ENCODE assay signal across 8 mouse cellular contexts in the genomic region with DNA sequence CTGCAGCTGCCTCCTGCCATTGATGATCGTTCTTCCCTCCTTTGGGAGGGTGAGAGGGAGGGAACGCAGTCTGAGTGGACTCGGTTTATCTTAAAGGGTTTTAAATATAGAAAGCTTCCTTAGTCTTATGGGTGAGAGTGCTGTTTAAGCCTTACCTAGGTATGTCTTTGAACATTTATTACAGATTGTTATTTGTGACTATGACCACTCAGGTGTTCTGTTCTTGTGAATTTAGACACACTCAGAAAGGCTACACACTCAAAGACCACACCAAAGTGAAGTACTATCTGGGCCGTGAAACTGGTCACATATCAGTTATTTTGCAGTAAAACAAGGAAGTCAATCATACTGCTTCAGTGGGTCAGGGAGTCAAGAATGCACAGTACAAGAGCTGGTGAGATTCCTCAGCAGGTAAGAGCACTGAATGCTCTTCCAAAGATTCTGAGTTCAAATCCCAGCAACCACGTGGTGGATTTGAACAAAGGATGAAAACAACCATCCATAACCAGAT. TPM values are rescaled to one million over a fixed set of nuclear protein-coding genes. Genes with fewer than 3 reads are reported as not detected.
DNase-seq lines count a peak whose midpoint lies in the region; ATAC-seq and TF ChIP-seq lines count a peak whose summit lies in the region.

No protein-coding gene starts in this region.

- H3K9me3 ChIP-seq in forebrain, postnatal 0 days (ENCODE audit: low read length) = no peaks in the 10 kb centered on the region
- no peaks in the 10 kb centered on the region for H3K9me3 ChIP-seq in limb, embryonic 10.5 days (replicated peaks)
- no peaks in the 10 kb centered on the region for H3K9me3 ChIP-seq in midbrain, embryonic 11.5 days (ENCODE audit: control insufficient read depth, low read length)

- TF ChIP-seq CTCF in cerebellum, adult 2 months (IDR thresholded peaks at IDR 0.05; ENCODE audit: borderline replicate concordance, insufficient read depth, low read depth, low read length) = no peak
- 0 out of 2 replicates have a peak, but pooled peaks have one; percentile 11 for TF ChIP-seq CTCF in forebrain, postnatal 0 days (IDR thresholded peaks at IDR 0.05; ENCODE audit: low read depth)

- H3K27ac ChIP-seq in cerebellum, adult 2 months (ENCODE audit: insufficient read depth, low read length) = no peak overlapping the region; the same call in 1 of the 2 replicates
- H3K27ac ChIP-seq in forebrain, postnatal 0 days (ENCODE audit: low read depth, low read length) = 0 out of 2 replicates have a peak overlapping the region, but pooled peaks have one; percentile 42
- no peak overlapping the region for H3K27ac ChIP-seq in limb, embryonic 10.5 days
- H3K27ac ChIP-seq in midbrain, embryonic 11.5 days (ENCODE audit: low read depth, low read length) = no peak overlapping the region

- H3K36me3 ChIP-seq in forebrain, postnatal 0 days (ENCODE audit: insufficient read depth) = no peaks in the 10 kb centered on the region
- no peaks in the 10 kb centered on the region for H3K36me3 ChIP-seq in limb, embryonic 10.5 days
- no peaks in the 10 kb centered on the region for H3K36me3 ChIP-seq in midbrain, embryonic 11.5 days (ENCODE audit: control insufficient read depth, insufficient read depth, low read length)

- H3K4me2 ChIP-seq in forebrain, postnatal 0 days (ENCODE audit: low read depth) = no peak overlapping the region
- no peak overlapping the region for H3K4me2 ChIP-seq in midbrain, embryonic 11.5 days

- no peak overlapping the region for H3K4me3 ChIP-seq in cerebellum, adult 2 months (replicated peaks; ENCODE audit: insufficient read depth, low read depth, low read length)
- H3K4me3 ChIP-seq in forebrain, postnatal 0 days (ENCODE audit: low read depth, low read length) = no peak overlapping the region
- H3K4me3 ChIP-seq in limb, embryonic 10.5 days = no peak overlapping the region
- no peak overlapping the region for H3K4me3 ChIP-seq in midbrain, embryonic 11.5 days (ENCODE audit: low read depth, low read length)

- no peak for ATAC-seq in forebrain, postnatal 0 days
- ATAC-seq in midbrain, embryonic 11.5 days (ENCODE audit: low FRiP score) = no peak

- H3K9ac ChIP-seq in forebrain, postnatal 0 days = no peak overlapping the region
- no peak overlapping the region for H3K9ac ChIP-seq in midbrain, embryonic 11.5 days (ENCODE audit: low read length)

- no peak for TF ChIP-seq POLR2A in cerebellum, adult 2 months (IDR thresholded peaks at IDR 0.05; ENCODE audit: borderline replicate concordance, insufficient read depth, low read length)

- DNase-seq in gastrocnemius, adult 18-20 months (ENCODE audit: low spot score) = peak; percentile 66
- no peak for DNase-seq in gastrocnemius, postnatal 4 days (ENCODE audit: low spot score in 2 of 2)
- DNase-seq in cerebellum, adult 2 months = peak; percentile 42 to 76
- peak; percentile 84 for DNase-seq in forebrain, postnatal 0 days
- peak; percentile 97 for DNase-seq in hindlimb bud, embryonic 11.5 days (ENCODE audit: extremely low spot score, low read depth, low spot score)
- peak; percentile 61 for DNase-seq in limb, embryonic 10.5 days (ENCODE audit: low spot score)
- peak; percentile 92 for DNase-seq in midbrain, embryonic 11.5 days (ENCODE audit: low spot score, missing footprints)
- peak; percentile 71 to 82 for DNase-seq in spleen, postnatal 36 days (ENCODE audit: low spot score in 2 of 2)

- WGBS in cerebellum, adult 2 months = 0% methylated on average over 5 of the region's 5 CpGs
- WGBS in forebrain, postnatal 0 days = under 1% methylated on average over 5 of the region's 5 CpGs
- WGBS in limb, embryonic 10.5 days = 1% methylated on average over 5 of the region's 5 CpGs
- WGBS in midbrain, embryonic 11.5 days = 2% methylated on average over 4 of the region's 5 CpGs

- H3K4me1 ChIP-seq in cerebellum, adult 2 months (ENCODE audit: control insufficient read depth, insufficient read depth, low read length) = no peaks in the 10 kb centered on the region; the same call in 1 of the 2 replicates
- no peaks in the 10 kb centered on the region; the same call in 1 of the 2 replicates for H3K4me1 ChIP-seq in forebrain, postnatal 0 days (ENCODE audit: insufficient read depth)
- peaks cover 11% of the 10 kb centered on the region for H3K4me1 ChIP-seq in limb, embryonic 10.5 days
- no peaks in the 10 kb centered on the region for H3K4me1 ChIP-seq in midbrain, embryonic 11.5 days (ENCODE audit: control insufficient read depth, insufficient read depth, low read length)

- no peaks in the 10 kb centered on the region for H3K27me3 ChIP-seq in cerebellum, adult 2 months (ENCODE audit: control insufficient read depth, insufficient read depth, low read length)
- H3K27me3 ChIP-seq in forebrain, postnatal 0 days (ENCODE audit: insufficient read depth, low read length) = no peaks in the 10 kb centered on the region
- peaks cover 6% of the 10 kb centered on the region for H3K27me3 ChIP-seq in limb, embryonic 10.5 days (ENCODE audit: low read depth, poor library complexity, severe bottlenecking)
- H3K27me3 ChIP-seq in midbrain, embryonic 11.5 days (ENCODE audit: control insufficient read depth, insufficient read depth, low read length) = peaks cover 3% of the 10 kb centered on the region; the same call in 1 of the 2 replicates

RNA-seq across cellular contexts. Expression of gene Tex14, which starts 38.6 kb away (rescaled TPM):
- total RNA-seq in gastrocnemius, adult 18-20 months (2021) = under 1 TPM; 0.14 TPM
- 1 to 10 TPM; 1.0 to 1.3 TPM for total RNA-seq in gastrocnemius, postnatal 4 days (2021)
- 0.87 and 0.98 TPM in 2 replicates for polyA plus RNA-seq in cerebellum, adult 2 months (2012; rRNA removed)
- total RNA-seq in forebrain, postnatal 0 days (2014; rRNA removed) = 0.23 and 0.81 TPM in 2 replicates
- 0.03 and 0.23 TPM in 2 replicates for polyA plus RNA-seq in forebrain, postnatal 0 days (2015; fragmentation: Nextera tagmentation; extraction: Ambion mirVana)
- 0.16 and 0.33 TPM in 2 replicates for polyA plus RNA-seq in limb, embryonic 10.5 days (2016; fragmentation: Nextera tagmentation; extraction: Ambion mirVana)
- polyA plus RNA-seq in midbrain, embryonic 11.5 days (2014; fragmentation: Nextera tagmentation; extraction: Ambion mirVana) = 0.21 and 0.30 TPM in 2 replicates

RNA-seq across cellular contexts. Expression of gene Rad51c, which starts 38.7 kb away (rescaled TPM):
- total RNA-seq in gastrocnemius, adult 18-20 months (2021) = under 1 TPM; 0.17 to 0.18 TPM
- 1 to 10 TPM; 3.9 to 4.6 TPM for total RNA-seq in gastrocnemius, postnatal 4 days (2021)
- polyA plus RNA-seq in cerebellum, adult 2 months (2012; rRNA removed) = 4.5 and 4.7 TPM in 2 replicates
- total RNA-seq in forebrain, postnatal 0 days (2014; rRNA removed) = 1.9 and 4.0 TPM in 2 replicates
- polyA plus RNA-seq in forebrain, postnatal 0 days (2015; fragmentation: Nextera tagmentation; extraction: Ambion mirVana) = 1.9 and 2.6 TPM in 2 replicates
- 11.5 and 15.4 TPM in 2 replicates for polyA plus RNA-seq in limb, embryonic 10.5 days (2016; fragmentation: Nextera tagmentation; extraction: Ambion mirVana)
- polyA plus RNA-seq in midbrain, embryonic 11.5 days (2014; fragmentation: Nextera tagmentation; extraction: Ambion mirVana) = 13.6 and 15.7 TPM in 2 replicates

Comparison
In these comparisons a context has a peak if more than half of its experiments do, and no peak if none do; other contexts are left out.
1. DNase-seq: peak in gastrocnemius, adult 18-20 months (single experiment), cerebellum, adult 2 months (2 of 2), forebrain, postnatal 0 days (single experiment), hindlimb bud, embryonic 11.5 days (single experiment), limb, embryonic 10.5 days (single experiment), midbrain, embryonic 11.5 days (single experiment) and spleen, postnatal 36 days (2 of 2); none in gastrocnemius, postnatal 4 days (0 of 2).